Mouse (Mus musculus): Measurements from ENCODE around the gene Tmem131. TPM values are rescaled to one million over a fixed set of nuclear protein-coding genes. Genes with fewer than 3 reads are reported as not detected.
"Not testable (repeated sequence)": the region's sequence is repeated elsewhere in the genome, so short reads cannot be mapped to it uniquely, and the experiment has no call there.

Tmem131 gene
- polyA plus RNA-seq, 1 experiment from 2014 or later, result 13.0 TPM

DNA sequence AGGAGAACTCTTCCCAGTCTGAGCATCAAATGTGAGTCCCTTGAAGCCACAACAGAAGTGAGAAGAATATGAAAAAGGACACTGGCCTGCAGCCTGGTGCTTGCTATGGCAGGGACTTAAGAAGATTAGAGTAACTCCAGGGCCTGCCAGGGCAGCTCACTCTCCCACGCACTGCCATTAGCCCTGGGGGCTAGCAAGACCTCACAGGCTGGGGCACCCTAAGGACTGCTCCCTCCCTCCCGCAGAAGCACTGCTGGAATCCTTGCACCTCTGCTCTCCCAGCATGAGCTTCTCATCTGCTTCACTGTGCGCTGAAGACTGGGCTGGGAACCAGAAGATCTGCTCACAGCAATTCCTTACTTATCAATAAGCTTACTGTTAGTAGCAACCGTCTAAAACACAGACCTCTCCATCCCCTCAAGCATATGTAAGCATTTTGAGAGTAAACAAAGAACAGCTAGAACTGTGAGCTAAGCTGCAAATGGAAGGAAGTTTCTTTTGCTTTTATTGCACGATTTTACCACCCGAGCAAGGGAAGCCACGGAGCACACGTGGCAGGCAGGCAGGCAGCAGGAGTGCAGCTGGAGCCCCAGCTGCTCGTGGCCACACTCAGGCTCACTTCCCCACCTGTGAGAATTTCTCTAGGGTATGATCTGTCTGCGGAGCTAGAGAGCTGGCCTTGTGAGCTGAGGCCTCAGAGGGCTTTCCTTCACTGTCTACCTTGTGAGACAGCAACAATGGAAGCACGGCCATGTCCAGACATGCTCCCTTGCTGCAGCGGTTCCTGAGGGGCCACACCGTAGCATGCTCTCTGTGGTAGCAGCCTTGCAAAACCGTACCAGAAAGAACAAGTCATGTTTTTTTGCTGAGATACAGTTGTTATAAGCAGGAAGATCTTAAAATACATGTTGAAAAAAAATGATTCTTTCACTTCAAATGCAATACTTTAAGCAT is 112.3 kb downstream of the Tmem131 start:
- Histone ChIP-seq H3K4me3 (no peak overlapping the region), H3K36me3 (replicated peaks) (peaks cover 71% of the 10 kb centered on the region), H3K4me1 (peaks cover 1% of the 10 kb centered on the region; the same call in 1 of the 2 replicates), H3K9me3 (no peaks in the 10 kb centered on the region), H3K27ac (0 out of 2 replicates have a peak overlapping the region, but pooled peaks have one; percentile 40), H3K27me3 (ENCODE audit: poor library complexity, severe bottlenecking) (no peaks in the 10 kb centered on the region)
- DNase-seq (ENCODE audit: extremely low spot score, low spot score), result no peak
- 74% methylated on average over 14 of the region's 14 CpGs for WGBS

DNA sequence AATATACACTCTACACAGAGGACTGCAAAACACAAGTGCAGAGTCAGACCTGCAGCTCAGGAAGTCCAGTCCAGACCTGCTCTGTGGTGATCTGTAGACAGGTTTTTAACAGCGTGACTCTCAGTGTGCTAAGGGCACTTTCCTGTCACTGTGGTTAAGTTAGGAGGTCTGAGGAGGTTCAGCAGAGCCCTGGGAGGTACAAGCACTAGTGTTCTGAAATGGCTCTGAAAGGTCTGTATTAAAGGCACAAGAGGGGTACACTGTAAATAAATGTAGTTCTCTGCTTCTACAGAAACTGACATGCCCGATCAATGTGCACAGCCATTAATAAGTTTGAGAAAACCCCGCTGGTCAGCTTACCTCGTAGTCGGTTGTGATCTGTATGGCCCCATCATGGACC is 119.1 kb downstream of the Tmem131 start:
- peaks cover 82% of the 10 kb centered on the region for H3K36me3 ChIP-seq (replicated peaks)
- no peaks in the 10 kb centered on the region for H3K9me3 ChIP-seq
- no peaks in the 10 kb centered on the region for H3K27me3 ChIP-seq (ENCODE audit: poor library complexity, severe bottlenecking)
- 94% methylated on average over 5 of the region's 5 CpGs for WGBS
- H3K4me3 ChIP-seq, result no peak overlapping the region
- H3K27ac ChIP-seq, result no peak overlapping the region
- no peak for DNase-seq (ENCODE audit: extremely low spot score, low spot score)
- no peaks in the 10 kb centered on the region for H3K4me1 ChIP-seq

DNA sequence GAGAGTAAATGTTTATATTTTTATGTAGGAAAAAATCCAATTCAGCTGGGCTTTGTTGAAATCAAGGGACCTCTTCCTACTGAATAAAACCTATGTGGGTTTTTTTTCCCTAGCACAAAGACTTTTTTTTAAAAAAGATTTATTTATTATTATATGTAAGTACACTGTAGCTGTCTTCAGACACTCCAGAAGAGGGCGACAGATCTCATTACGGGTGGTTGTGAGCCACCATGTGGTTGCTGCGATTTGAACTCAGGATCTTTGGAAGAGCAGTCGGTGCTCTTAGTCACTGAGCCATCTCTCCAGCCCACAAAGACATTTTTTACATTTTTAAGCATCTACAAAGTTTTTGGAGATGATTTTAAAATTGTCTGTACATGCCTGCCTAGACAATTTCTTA is 121.5 kb downstream of the Tmem131 start:
- H3K4me1 ChIP-seq; H3K4me3 ChIP-seq; H3K27ac ChIP-seq; DNase-seq (ENCODE audit: extremely low spot score, low spot score); H3K27me3 ChIP-seq (ENCODE audit: poor library complexity, severe bottlenecking); H3K9me3 ChIP-seq: not testable (repeated sequence)
- H3K36me3 ChIP-seq (replicated peaks), result peaks cover 92% of the 10 kb centered on the region
- WGBS, result 97% methylated on average over 4 of the region's 4 CpGs

DNA sequence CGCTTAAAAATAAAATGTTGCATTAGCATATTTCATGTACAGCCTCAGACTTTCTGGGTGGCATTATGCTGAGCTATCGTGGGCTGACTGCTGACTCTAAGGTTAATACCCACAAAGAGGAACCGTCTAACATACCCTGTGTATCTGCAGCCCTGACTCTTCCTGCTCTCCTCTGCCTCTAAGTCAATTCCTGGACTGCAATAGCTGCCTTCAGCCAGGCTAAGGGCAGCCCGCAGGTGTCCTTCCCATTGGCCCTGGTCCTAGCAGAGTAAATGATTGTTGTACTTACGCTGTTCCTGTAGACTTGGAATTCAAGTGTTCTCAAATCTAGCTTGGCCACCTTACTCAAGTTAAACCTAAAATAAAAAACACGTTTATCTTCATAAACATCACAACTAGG is 128.3 kb downstream of the Tmem131 start:
- Histone ChIP-seq H3K27ac (no peak overlapping the region), H3K27me3 (ENCODE audit: poor library complexity, severe bottlenecking) (no peaks in the 10 kb centered on the region), H3K4me1 (no peaks in the 10 kb centered on the region), H3K4me3 (no peak overlapping the region), H3K9me3 (no peaks in the 10 kb centered on the region), H3K36me3 (replicated peaks) (peaks cover 94% of the 10 kb centered on the region)
- DNase-seq (ENCODE audit: extremely low spot score, low spot score), result no peak
- 93% methylated on average over 6 of the region's 6 CpGs for WGBS

DNA sequence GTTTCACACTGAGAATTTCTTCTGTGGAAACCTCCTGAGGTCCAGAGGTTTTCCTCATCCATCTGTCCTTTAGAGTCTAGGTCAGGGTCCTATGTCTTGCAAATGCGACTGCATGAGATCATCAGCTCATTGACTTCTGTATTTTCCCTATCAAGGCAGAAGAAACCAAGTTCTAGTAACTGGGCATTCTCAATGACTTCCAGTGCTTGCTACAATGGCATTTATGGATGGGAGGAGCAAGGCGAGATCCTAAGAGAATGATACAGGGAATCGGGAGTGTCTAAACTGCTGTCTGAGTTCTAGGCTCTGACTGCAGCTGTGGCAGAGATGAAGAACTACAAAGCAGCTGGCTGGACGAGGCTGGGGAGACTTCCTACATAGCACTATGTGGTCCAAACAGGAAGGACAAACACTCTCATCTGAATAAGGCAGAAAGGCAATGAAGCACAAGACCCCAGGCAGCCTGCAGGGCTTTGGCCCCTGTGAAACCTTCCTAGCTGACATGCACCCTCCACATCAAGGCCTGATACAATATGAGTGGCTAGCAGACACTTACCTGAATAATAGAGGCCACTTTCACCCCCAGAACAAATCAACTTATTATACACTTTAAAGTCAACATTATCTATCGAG is 129.1 kb downstream of the Tmem131 start:
- Histone ChIP-seq H3K27me3 (ENCODE audit: poor library complexity, severe bottlenecking) (no peaks in the 10 kb centered on the region), H3K9me3 (no peaks in the 10 kb centered on the region), H3K27ac (no peak overlapping the region), H3K4me3 (no peak overlapping the region), H3K4me1 (no peaks in the 10 kb centered on the region), H3K36me3 (replicated peaks) (peaks cover 96% of the 10 kb centered on the region)
- no peak for DNase-seq (ENCODE audit: extremely low spot score, low spot score)
- 85% methylated on average over 5 of the region's 5 CpGs for WGBS

DNA sequence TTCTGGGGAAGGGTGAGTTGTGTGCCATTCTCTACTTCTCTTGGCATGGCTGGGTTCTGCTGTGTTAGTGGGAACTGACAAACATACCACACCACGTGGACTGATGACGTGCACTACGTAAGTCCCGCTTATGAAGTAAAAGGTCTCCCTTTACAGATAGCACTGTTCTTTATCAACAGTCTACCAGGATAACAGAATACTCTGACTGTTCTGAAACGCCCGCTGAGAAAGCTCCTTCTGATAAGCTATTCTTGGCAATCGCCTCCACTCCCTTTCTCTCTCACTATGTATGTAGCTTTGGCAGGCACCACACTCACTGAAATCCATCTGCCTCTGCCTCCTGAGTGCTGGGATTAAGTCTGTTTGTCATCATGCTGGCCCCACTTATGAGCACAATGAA is 130.1 kb downstream of the Tmem131 start:
- WGBS, result 97% methylated on average over 7 of the region's 7 CpGs
- Histone ChIP-seq H3K36me3 (replicated peaks) (peaks cover 98% of the 10 kb centered on the region), H3K4me3 (no peak overlapping the region), H3K27me3 (ENCODE audit: poor library complexity, severe bottlenecking) (no peaks in the 10 kb centered on the region), H3K4me1 (no peaks in the 10 kb centered on the region), H3K9me3 (no peaks in the 10 kb centered on the region), H3K27ac (no peak overlapping the region)
- DNase-seq (ENCODE audit: extremely low spot score, low spot score), result no peak

DNA sequence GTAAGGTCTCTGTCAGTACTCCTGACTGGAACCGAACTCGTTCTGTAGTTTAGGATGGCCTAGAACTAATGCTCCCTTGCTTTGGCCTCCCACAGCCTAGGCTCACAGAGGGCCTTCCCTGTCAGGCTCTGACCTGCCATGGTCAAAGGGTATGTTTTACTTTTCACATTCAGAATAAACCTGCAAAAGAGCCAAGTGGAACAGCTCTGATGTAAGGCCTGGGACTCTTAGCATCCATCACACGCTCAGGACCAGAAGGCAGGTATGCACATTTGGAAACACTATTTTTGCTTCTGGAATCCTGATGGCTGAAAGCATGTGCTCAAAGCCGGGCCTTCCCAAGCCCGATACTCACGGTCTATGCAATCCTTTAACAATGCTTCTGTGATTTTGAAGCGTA is 131.7 kb downstream of the Tmem131 start:
- Histone ChIP-seq H3K4me3 (no peak overlapping the region), H3K9me3 (no peaks in the 10 kb centered on the region), H3K4me1 (no peaks in the 10 kb centered on the region), H3K27me3 (ENCODE audit: poor library complexity, severe bottlenecking) (no peaks in the 10 kb centered on the region), H3K27ac (no peak overlapping the region), H3K36me3 (replicated peaks) (peaks cover 98% of the 10 kb centered on the region)
- 94% methylated on average over 7 of the region's 7 CpGs for WGBS
- DNase-seq (ENCODE audit: extremely low spot score, low spot score), result no peak

DNA sequence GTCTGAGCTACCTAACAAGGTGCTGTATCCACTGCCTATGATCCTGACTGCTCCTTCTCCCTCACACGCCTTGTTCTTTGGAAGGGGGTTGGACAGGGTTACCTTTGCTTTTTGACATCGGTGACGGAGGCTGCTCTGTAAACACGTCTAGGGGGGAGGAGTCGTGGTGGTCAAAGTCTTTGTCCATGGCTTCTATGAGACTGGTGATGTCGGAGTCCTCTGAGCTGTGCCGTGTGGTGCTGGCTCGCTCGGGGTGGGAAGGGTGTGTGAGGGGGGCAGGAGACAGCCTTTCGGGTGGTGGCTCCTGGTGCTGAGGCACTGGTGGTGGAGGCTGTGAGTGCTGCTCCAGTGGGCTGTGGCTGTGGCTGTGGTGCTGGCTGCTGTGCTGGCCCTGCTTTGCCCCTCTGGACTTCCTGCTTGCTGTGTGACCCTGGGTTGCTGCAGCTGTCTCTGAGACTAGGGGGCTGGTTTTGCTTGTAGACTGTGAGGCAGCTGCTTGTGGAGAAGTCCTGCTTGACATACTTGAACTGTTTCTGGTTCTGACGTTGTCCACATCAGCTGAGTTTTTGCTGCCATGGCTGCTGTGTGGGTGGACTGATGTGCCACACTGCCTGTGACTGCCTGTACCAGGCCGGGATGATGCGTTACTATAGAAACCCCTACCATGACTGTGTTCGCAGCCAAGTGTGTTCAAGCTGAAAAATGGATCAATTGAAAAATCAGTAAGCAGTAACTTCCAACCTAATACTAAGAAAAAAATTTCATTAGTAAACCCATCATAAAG is 135.5 kb downstream of the Tmem131 start:
- no peak overlapping the region for H3K4me3 ChIP-seq
- H3K4me1 ChIP-seq, result no peaks in the 10 kb centered on the region
- no peaks in the 10 kb centered on the region for H3K9me3 ChIP-seq
- H3K27me3 ChIP-seq (ENCODE audit: poor library complexity, severe bottlenecking), result no peaks in the 10 kb centered on the region
- H3K36me3 ChIP-seq (replicated peaks), result peaks cover 100% of the 10 kb centered on the region
- 96% methylated on average over 14 of the region's 14 CpGs for WGBS
- no peak for DNase-seq (ENCODE audit: extremely low spot score, low spot score)
- H3K27ac ChIP-seq, result no peak overlapping the region

DNA sequence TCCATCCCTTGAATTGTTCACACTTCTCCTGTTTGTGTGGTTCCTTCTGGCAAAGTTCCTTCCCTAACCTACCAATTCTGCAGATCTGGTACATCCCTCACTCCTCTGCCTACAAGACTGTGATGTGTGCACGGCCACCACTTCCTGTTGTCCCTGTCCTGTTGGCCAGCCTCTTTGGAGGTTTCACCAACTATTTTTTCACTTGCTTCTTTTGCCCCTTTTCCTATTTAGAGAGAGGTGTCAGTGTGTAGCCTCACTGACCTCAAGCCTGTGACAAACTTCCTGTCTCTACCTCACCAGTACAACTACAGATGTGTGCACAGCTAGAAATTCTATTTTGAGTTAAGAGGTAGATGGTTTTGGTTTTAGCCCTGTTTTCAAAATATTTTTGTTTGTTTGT is 136.4 kb downstream of the Tmem131 start:
- WGBS, result 91% methylated on average over 1 of the region's 1 CpGs
- no peaks in the 10 kb centered on the region for H3K27me3 ChIP-seq (ENCODE audit: poor library complexity, severe bottlenecking)
- no peaks in the 10 kb centered on the region for H3K4me1 ChIP-seq
- no peak overlapping the region for H3K27ac ChIP-seq
- no peak overlapping the region for H3K4me3 ChIP-seq
- DNase-seq (ENCODE audit: extremely low spot score, low spot score), result no peak
- H3K9me3 ChIP-seq, result no peaks in the 10 kb centered on the region
- peaks cover 97% of the 10 kb centered on the region for H3K36me3 ChIP-seq (replicated peaks)

DNA sequence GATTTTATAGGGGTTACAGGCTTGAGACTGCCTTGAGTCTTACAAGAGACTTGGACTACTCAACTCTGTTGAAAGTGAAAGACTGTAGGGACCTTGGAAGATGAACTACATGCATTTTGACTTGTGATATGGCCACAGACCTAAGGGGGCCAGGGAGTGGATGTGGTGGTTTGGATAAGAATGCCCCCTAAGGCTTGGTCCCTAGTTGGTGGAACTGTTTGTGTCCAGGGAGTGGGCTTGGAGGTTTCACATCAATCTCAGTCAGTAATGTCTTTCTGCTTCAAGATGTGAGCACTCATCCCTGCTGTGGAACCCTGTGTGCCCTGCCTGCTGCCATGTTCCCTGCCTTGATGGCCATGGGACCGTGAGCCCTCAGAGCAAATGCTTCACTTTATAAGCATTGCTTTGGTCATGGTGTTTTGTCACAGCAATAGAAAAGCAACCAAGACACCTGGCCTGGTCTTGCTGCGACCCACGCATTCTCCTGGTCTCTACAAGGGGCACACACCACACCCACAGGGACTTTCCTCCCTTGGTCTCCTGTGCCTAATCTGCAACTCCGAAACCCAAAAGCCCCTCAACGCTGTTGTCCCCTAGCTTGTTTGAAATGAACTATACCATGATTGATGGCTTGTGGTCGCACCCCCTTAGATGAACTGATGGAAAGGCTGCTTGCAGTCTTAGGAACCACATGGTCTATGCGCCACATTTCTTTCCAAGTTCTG is 137.1 kb downstream of the Tmem131 start:
- DNase-seq (ENCODE audit: extremely low spot score, low spot score), result no peak

DNA sequence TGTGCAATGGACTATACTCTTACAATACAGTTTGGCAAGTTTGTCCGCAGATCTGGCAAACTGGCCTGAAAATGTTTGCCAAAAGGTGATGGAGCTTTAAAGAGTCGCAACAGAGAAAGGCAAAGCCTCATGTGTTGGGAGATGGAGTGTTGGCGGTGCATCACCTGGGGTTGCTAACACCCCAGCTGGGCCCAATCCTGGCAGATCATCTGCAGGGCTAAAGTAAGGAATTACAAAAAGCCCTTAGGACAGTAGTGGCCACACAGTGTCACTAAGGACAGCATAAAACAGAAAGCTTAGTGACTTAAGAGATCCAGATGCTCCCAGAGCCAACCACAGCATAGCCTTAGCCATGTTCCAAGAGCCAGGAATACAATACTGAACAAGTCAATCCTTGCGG is 138.6 kb downstream of the Tmem131 start:
- 96% methylated on average over 4 of the region's 4 CpGs for WGBS
- no peak overlapping the region for H3K4me3 ChIP-seq
- no peaks in the 10 kb centered on the region for H3K9me3 ChIP-seq
- no peak overlapping the region for H3K27ac ChIP-seq
- H3K27me3 ChIP-seq (ENCODE audit: poor library complexity, severe bottlenecking), result no peaks in the 10 kb centered on the region
- DNase-seq (ENCODE audit: extremely low spot score, low spot score), result no peak
- no peaks in the 10 kb centered on the region for H3K4me1 ChIP-seq
- H3K36me3 ChIP-seq (replicated peaks), result peaks cover 93% of the 10 kb centered on the region

More for the DNA sequence above, 137.1 kb downstream of the Tmem131 start:
- H3K9me3 ChIP-seq, result no peaks in the 10 kb centered on the region
- H3K36me3 ChIP-seq (replicated peaks), result peaks cover 97% of the 10 kb centered on the region
- no peak overlapping the region for H3K27ac ChIP-seq
- H3K4me3 ChIP-seq, result no peak overlapping the region
- no peaks in the 10 kb centered on the region for H3K4me1 ChIP-seq
- WGBS, result 94% methylated on average over 7 of the region's 7 CpGs
- no peaks in the 10 kb centered on the region for H3K27me3 ChIP-seq (ENCODE audit: poor library complexity, severe bottlenecking)

DNA sequence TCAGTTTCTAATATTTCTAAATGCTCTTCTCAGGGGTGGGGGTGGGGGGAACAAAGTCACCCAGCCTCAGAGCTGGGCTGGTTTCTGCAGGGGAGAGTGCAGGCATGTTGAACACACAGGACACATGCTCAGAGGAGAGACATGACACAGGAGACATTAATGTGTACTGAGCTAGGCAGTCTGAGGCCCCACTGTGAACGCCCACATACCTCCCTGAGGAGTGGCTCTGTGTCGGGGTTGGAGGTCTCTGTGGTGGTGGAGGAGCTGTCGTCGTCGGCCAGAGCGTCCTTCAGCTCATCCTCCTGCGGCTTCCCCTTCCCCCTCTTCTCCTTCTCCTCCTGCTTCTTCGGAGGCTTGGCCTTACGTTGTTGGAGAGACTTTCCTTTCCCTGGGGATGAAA is 139.2 kb downstream of the Tmem131 start:
- Histone ChIP-seq H3K36me3 (replicated peaks) (peaks cover 93% of the 10 kb centered on the region), H3K9me3 (no peaks in the 10 kb centered on the region)
- WGBS, result 88% methylated on average over 9 of the region's 9 CpGs

More for the DNA sequence above, 139.2 kb downstream of the Tmem131 start:
- Histone ChIP-seq H3K27ac (no peak overlapping the region), H3K27me3 (ENCODE audit: poor library complexity, severe bottlenecking) (no peaks in the 10 kb centered on the region), H3K4me1 (no peaks in the 10 kb centered on the region), H3K4me3 (no peak overlapping the region)
- no peak for DNase-seq (ENCODE audit: extremely low spot score, low spot score)
